Mouse (Mus musculus) cerebellum, adult 2 months (tissue): ENCODE data around the gene Fam151b. TPM values are rescaled to one million over a fixed set of nuclear protein-coding genes. Genes with fewer than 3 reads are reported as not detected.

Experiments used
- DNase-seq, 2 experiments: peaks; one replicate each; pipeline ENCODE4 v3.0.0; 2021
- H3K27ac ChIP-seq: fragments of 200-500 bp; 2 replicates; pipeline ENCODE4 v1.5.1; 2012; ENCODE audit warnings: low read length, control low read depth, inconsistent platforms; ENCODE audit not compliant: insufficient read depth
- H3K27me3 ChIP-seq: fragments of 200-500 bp; 2 replicates; pipeline ENCODE4 v1.6.1; 2012; ENCODE audit warnings: inconsistent platforms, mild to moderate bottlenecking, low read length, moderate library complexity; ENCODE audit not compliant: control insufficient read depth, insufficient read depth
- H3K4me1 ChIP-seq: fragments of 200-500 bp; 2 replicates; pipeline ENCODE4 v1.6.1; 2011; ENCODE audit warnings: low read length; ENCODE audit not compliant: control insufficient read depth, insufficient read depth
- H3K4me3 ChIP-seq: fragments of 200-500 bp; replicated peaks from 2 replicates; pipeline ENCODE3; 2011; ENCODE audit warnings: mild to moderate bottlenecking, low read depth, low read length, control low read depth; ENCODE audit not compliant: insufficient read depth
- CTCF ChIP-seq: fragments of 200-500 bp; IDR thresholded peaks from 2 replicates; pipeline ENCODE4 v1.5.1; 2011; ENCODE audit warnings: low read depth, mild to moderate bottlenecking, control low read depth, low read length, moderate library complexity, borderline replicate concordance; ENCODE audit not compliant: insufficient read depth
- POLR2A ChIP-seq: fragments of 200-500 bp; IDR thresholded peaks from 2 replicates; pipeline ENCODE4 v1.6.1; 2011; ENCODE audit warnings: low read length, control low read depth, borderline replicate concordance; ENCODE audit not compliant: insufficient read depth
- WGBS: fragments of 180-500 bp; shearing (Covaris S2); methylation state at CpG from one replicate; pipeline ENCODE4 v1.1.7; 2018; 5-methylcytosine and 5-hydroxymethylcytosine counted together
- polyA plus RNA-seq: library from polyadenylated mRNA; depleted of rRNA; stranded (reverse); fragments of >200 nt; gene quantifications from 2 replicates; pipeline ENCODE4 v1.2.3, GENCODE M21; 2012

Fam151b gene
- polyA plus RNA-seq, 1 experiment, result 7.4 TPM

- TF ChIP-seq POLR2A (no peak), CTCF (no peak)
- DNase-seq, result no peak
- Histone ChIP-seq H3K4me1 (no peaks in the 10 kb centered on the region), H3K4me3 (no peak overlapping the region), H3K27ac (no peak overlapping the region), H3K27me3 (no peaks in the 10 kb centered on the region)
- 90% methylated on average over 1 of the region's 1 CpGs for WGBS
Measured at GRCm38 (mm10) chr13:92491923-92492322, 8.1 kb upstream of the Fam151b start.

- Histone ChIP-seq H3K4me1 (no peaks in the 10 kb centered on the region), H3K27ac (no peak overlapping the region), H3K27me3 (no peaks in the 10 kb centered on the region), H3K4me3 (no peak overlapping the region)
- WGBS, result 45% methylated on average over 4 of the region's 4 CpGs
- peak in 1 of 2 experiments; percentile 18 for DNase-seq
- no peak for TF ChIP-seq CTCF
Measured at GRCm38 (mm10) chr13:92490817-92491216, 7.0 kb upstream of the Fam151b start.

- peak; percentile 56 for TF ChIP-seq CTCF
- no peak for TF ChIP-seq POLR2A
- DNase-seq, result peak; percentile 44 to 52
- Histone ChIP-seq H3K4me1 (no peaks in the 10 kb centered on the region), H3K4me3 (peak overlapping the region; percentile 69), H3K27me3 (no peaks in the 10 kb centered on the region), H3K27ac (no peak overlapping the region)
- 6% methylated on average over 3 of the region's 3 CpGs for WGBS
Measured at GRCm38 (mm10) chr13:92483348-92483747, 467 bp downstream of the Fam151b start.

GRCm38 (mm10) chr13:92470151-92470550, 13.7 kb downstream of the Fam151b start:
- WGBS, result 60% methylated on average over 2 of the region's 2 CpGs
- no peaks in the 10 kb centered on the region for H3K4me1 ChIP-seq

GRCm38 (mm10) chr13:92469381-92469780, 14.4 kb downstream of the Fam151b start:
- no peak overlapping the region for H3K27ac ChIP-seq
- no peaks in the 10 kb centered on the region for H3K27me3 ChIP-seq
- WGBS, result 79% methylated on average over 2 of the region's 2 CpGs
- H3K4me3 ChIP-seq, result no peak overlapping the region
- H3K4me1 ChIP-seq, result no peaks in the 10 kb centered on the region
- no peak for DNase-seq
- TF ChIP-seq POLR2A (no peak), CTCF (no peak)

More at GRCm38 (mm10) chr13:92470151-92470550, 13.7 kb downstream of the Fam151b start:
- no peak for DNase-seq
- Histone ChIP-seq H3K4me3 (no peak overlapping the region), H3K27ac (no peak overlapping the region), H3K27me3 (no peaks in the 10 kb centered on the region)
- TF ChIP-seq POLR2A (no peak), CTCF (no peak)

GRCm38 (mm10) chr13:92467891-92468290, 15.9 kb downstream of the Fam151b start:
- no peak for DNase-seq
- TF ChIP-seq CTCF, result no peak
- no peak for TF ChIP-seq POLR2A
- Histone ChIP-seq H3K4me1 (no peaks in the 10 kb centered on the region), H3K27ac (no peak overlapping the region), H3K27me3 (no peaks in the 10 kb centered on the region), H3K4me3 (no peak overlapping the region)
- 45% methylated on average over 9 of the region's 9 CpGs for WGBS

GRCm38 (mm10) chr13:92464698-92465097, 19.1 kb downstream of the Fam151b start:
- WGBS, result 92% methylated on average over 3 of the region's 3 CpGs
- Histone ChIP-seq H3K4me1 (no peaks in the 10 kb centered on the region), H3K4me3 (no peak overlapping the region), H3K27me3 (no peaks in the 10 kb centered on the region), H3K27ac (no peak overlapping the region)
- DNase-seq, result no peak
- TF ChIP-seq POLR2A (no peak), CTCF (no peak)

- H3K27ac ChIP-seq, result no peak overlapping the region
- TF ChIP-seq POLR2A (no peak), CTCF (no peak)
- WGBS, result 92% methylated on average over 7 of the region's 7 CpGs
- H3K4me3 ChIP-seq, result no peak overlapping the region
- DNase-seq, result no peak
- H3K4me1 ChIP-seq, result no peaks in the 10 kb centered on the region
- no peaks in the 10 kb centered on the region for H3K27me3 ChIP-seq
Measured at GRCm38 (mm10) chr13:92446872-92447271, 36.9 kb downstream of the Fam151b start.

GRCm38 (mm10) chr13:92440286-92440685, 43.5 kb downstream of the Fam151b start:
- no peak for TF ChIP-seq CTCF
- no peak for TF ChIP-seq POLR2A
- no peaks in the 10 kb centered on the region for H3K4me1 ChIP-seq
- 75% methylated on average over 13 of the region's 13 CpGs for WGBS
- H3K4me3 ChIP-seq, result no peak overlapping the region
- no peak overlapping the region for H3K27ac ChIP-seq
- H3K27me3 ChIP-seq, result no peaks in the 10 kb centered on the region
- DNase-seq, result no peak
